Mouse (Mus musculus) liver, postnatal 0 days (tissue): ENCODE measurements around the gene Pigz. TPM values are rescaled to one million over a fixed set of nuclear protein-coding genes. Genes with fewer than 3 reads are reported as not detected.
A peak's percentile ranks its signal among the peaks of the same experiment; 100 is the strongest.

Experiments used
- ATAC-seq: fragments of 200-750 bp; cut with Nextera tagmentation; 2 replicates; pipeline ENCODE4 v1.8.0; 2017; ENCODE audit warnings: mild to moderate bottlenecking, moderate library complexity
- DNase-seq: peaks from one replicate; pipeline ENCODE4 v3.0.0-alpha.2; 2016
- H3K27ac ChIP-seq: fragments of 300-500 bp; sonication (generic); 2 replicates; pipeline ENCODE4 v1.5.1; 2014; ENCODE audit warnings: antibody characterized with exemption, moderate library complexity, mild to moderate bottlenecking, low read depth
- H3K27me3 ChIP-seq: fragments of 300-500 bp; sonication (generic); 2 replicates; pipeline ENCODE4 v1.6.1; 2014; ENCODE audit warnings: low read length, control low read depth, mixed read lengths; ENCODE audit not compliant: insufficient read depth
- H3K36me3 ChIP-seq: fragments of 300-500 bp; sonication (generic); replicated peaks from 2 replicates; pipeline ENCODE4 v1.6.1; 2014; ENCODE audit warnings: mild to moderate bottlenecking, control low read depth, low read length, moderate library complexity, mixed read lengths; ENCODE audit not compliant: insufficient read depth
- H3K4me1 ChIP-seq: fragments of 300-500 bp; sonication (generic); 2 replicates; pipeline ENCODE4 v1.6.1; 2014; ENCODE audit warnings: antibody characterized with exemption, mild to moderate bottlenecking, control low read depth; ENCODE audit not compliant: insufficient read depth
- H3K4me2 ChIP-seq: fragments of 300-500 bp; sonication (generic); 2 replicates; pipeline ENCODE4 v1.6.1; 2014; ENCODE audit warnings: low read depth, mild to moderate bottlenecking, low read length, moderate library complexity, mixed read lengths
- H3K4me3 ChIP-seq: fragments of 300-500 bp; sonication (generic); 2 replicates; pipeline ENCODE4 v1.5.1; 2014; ENCODE audit warnings: low read depth, low read length
- H3K9ac ChIP-seq: fragments of 300-500 bp; sonication (generic); replicated peaks from 2 replicates; pipeline ENCODE4 v1.6.1; 2014; ENCODE audit warnings: mild to moderate bottlenecking, moderate library complexity
- H3K9me3 ChIP-seq: fragments of 300-500 bp; sonication (generic); 2 replicates; pipeline ENCODE4 v1.6.1; 2016; ENCODE audit warnings: mild to moderate bottlenecking, control low read depth, low read length, mixed read lengths
- CTCF ChIP-seq: sonication (generic); IDR thresholded peaks from 2 replicates; pipeline ENCODE4 v1.5.1; 2016; ENCODE audit warnings: antibody characterized with exemption, low read depth
- EP300 ChIP-seq: IDR thresholded peaks from 2 replicates; pipeline ENCODE4 v1.6.1; 2016; ENCODE audit warnings: antibody characterized with exemption, low read depth, mild to moderate bottlenecking
- WGBS: fragments of 180-500 bp; shearing (Covaris S2); extraction: QIAGEN DNeasy Blood & Tissue Kit; methylation state at CpG from one replicate; pipeline ENCODE4 v1.1.7; 2014; ENCODE audit not compliant: insufficient replicate concordance; 5-methylcytosine and 5-hydroxymethylcytosine counted together
- microRNA-seq: library from miRNA; unstranded; fragments of <30 nt; microRNA quantifications from one replicate; pipeline ENCODE4, GENCODE M21; 2016
- polyA plus RNA-seq: library from polyadenylated mRNA; unstranded; fragments of >200 nt; fragmentation: Nextera tagmentation; extraction: Ambion mirVana; gene quantifications from 2 replicates; pipeline ENCODE4 v1.2.1, GENCODE M21; 2015

Gene Pigz
- polyA plus RNA-seq, 1 experiment from 2014 or later: 0.18 TPM

GRCm38 (mm10) chr16:31975258-31975657 is 41.6 kb downstream of the Pigz start:
- ATAC-seq (no peak), DNase-seq (no peak)
- Histone ChIP-seq H3K4me1 (no peaks in the 10 kb centered on the region), H3K27me3 (no peaks in the 10 kb centered on the region), H3K4me3 (no peak overlapping the region), H3K4me2 (no peak overlapping the region), H3K9ac (no peak overlapping the region), H3K36me3 (peaks cover 29% of the 10 kb centered on the region), H3K9me3 (no peaks in the 10 kb centered on the region), H3K27ac (no peak overlapping the region)
- TF ChIP-seq CTCF (no peak), EP300 (no peak)
- WGBS: 86% methylated on average over 4 of the region's 4 CpGs

DNA sequence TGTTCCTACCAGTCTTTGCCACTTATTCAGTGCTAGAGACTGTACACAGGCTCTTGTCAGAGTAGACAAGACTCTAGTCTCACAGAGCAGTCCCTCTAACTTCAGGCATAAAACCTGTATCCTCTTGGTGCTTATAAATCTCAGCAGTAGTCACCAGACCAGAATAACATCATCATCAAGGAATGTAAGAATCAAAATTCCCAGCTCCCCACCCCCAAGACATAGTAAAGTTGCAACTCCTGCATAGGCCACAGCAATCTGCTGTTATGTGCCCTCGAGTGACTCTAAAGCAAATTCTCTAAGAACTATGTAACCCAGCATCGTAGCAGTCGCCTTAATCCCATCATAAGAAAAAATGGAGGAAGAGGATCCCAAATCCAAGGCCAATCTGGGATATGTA is 45.9 kb downstream of the Pigz start:
- H3K4me1 ChIP-seq: no peaks in the 10 kb centered on the region
- DNase-seq (no peak), ATAC-seq (no peak)
- H3K36me3 ChIP-seq: peaks cover 30% of the 10 kb centered on the region
- no peak for TF ChIP-seq EP300
- no peak for TF ChIP-seq CTCF
- no peaks in the 10 kb centered on the region for H3K9me3 ChIP-seq
- H3K27me3 ChIP-seq: no peaks in the 10 kb centered on the region
- 87% methylated on average over 3 of the region's 3 CpGs for WGBS
- no peak overlapping the region for H3K9ac ChIP-seq
- no peak overlapping the region for H3K4me3 ChIP-seq
- no peak overlapping the region for H3K27ac ChIP-seq
- H3K4me2 ChIP-seq: no peak overlapping the region

GRCm38 (mm10) chr16:31980946-31981345 is 47.3 kb downstream of the Pigz start:
- Histone ChIP-seq H3K27me3 (no peaks in the 10 kb centered on the region), H3K4me3 (no peak overlapping the region), H3K9me3 (no peaks in the 10 kb centered on the region), H3K27ac (no peak overlapping the region), H3K4me1 (no peaks in the 10 kb centered on the region), H3K9ac (no peak overlapping the region), H3K36me3 (peaks cover 24% of the 10 kb centered on the region), H3K4me2 (no peak overlapping the region)
- peak; percentile 19; the same call in 1 of the 2 replicates for TF ChIP-seq CTCF
- TF ChIP-seq EP300: no peak
- WGBS: 84% methylated on average over 5 of the region's 5 CpGs
- no peak for DNase-seq
- no peak for ATAC-seq

DNA sequence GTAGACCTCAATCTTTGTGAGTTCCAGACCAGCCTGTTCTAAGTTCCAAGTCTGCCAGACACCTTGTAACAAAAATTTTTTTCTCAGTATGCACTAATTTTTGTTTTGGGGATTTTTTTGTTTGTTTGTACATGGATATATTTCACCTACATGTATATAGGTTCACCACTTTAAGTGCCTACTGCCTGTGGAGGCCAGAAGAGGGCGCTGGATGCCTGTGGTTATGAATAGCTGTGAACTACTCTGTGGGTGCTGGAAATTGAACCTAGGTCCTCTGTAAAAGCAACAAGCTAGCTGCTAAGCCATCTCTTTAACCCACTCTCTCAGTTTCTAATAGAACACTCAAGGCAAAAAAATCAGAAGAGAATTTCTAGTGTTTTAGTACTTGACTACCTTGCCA is 58.4 kb downstream of the Pigz start:
- DNase-seq (no peak), ATAC-seq (no peak)
- Histone ChIP-seq H3K9me3 (no peaks in the 10 kb centered on the region), H3K4me2 (no peak overlapping the region), H3K4me3 (no peak overlapping the region), H3K9ac (no peak overlapping the region), H3K36me3 (peaks cover 24% of the 10 kb centered on the region), H3K27me3 (no peaks in the 10 kb centered on the region), H3K4me1 (0 out of 2 replicates have a peak, but pooled peaks cover 6% of the 10 kb centered on the region), H3K27ac (no peak overlapping the region)
- 72% methylated on average over 1 of the region's 1 CpGs for WGBS
- TF ChIP-seq CTCF: peak; percentile 41
- TF ChIP-seq EP300: no peak

DNA sequence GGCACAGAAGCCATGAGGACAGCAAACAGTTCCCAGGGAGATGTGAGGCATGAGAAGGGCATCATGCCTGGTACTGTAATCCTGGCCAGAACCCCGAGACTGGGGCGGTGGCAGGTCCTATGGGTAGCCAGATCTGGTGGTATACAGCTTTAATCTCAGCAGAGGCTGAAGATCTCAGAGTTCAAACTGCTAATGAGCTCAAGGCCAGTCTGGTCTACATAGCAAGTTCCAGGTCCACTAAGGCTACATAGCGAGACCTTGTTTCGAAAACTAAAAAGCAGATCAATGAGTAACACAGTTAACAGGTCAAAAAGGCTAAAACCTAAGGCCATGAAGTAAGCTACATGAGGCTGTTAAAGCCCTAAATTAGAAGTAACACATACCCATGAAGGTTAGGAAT is 59.5 kb downstream of the Pigz start:
- DNase-seq: no peak
- WGBS: 84% methylated on average over 4 of the region's 4 CpGs
- H3K27ac ChIP-seq: peak overlapping the region; percentile 82

DNA sequence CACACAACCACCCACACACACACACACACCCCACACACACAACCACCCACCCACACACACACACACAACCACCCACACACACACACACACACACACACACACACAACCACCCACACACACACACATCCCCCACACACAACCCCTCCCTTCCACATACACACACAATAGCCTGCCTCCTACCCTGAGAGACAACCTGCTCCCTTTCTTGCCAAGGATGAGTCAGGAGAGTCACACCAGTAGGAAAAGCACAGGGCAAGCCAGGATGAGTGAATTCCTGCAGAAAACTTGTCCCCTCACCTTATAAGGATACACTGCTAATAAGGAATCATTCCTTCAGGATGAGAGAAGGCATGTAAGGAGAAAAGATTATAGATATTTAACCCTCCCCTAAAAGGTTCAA is 60.3 kb downstream of the Pigz start:
- Histone ChIP-seq H3K4me3 (no peak overlapping the region), H3K27ac (no peak overlapping the region), H3K27me3 (no peaks in the 10 kb centered on the region), H3K9ac (no peak overlapping the region), H3K36me3 (peaks cover 16% of the 10 kb centered on the region), H3K9me3 (no peaks in the 10 kb centered on the region), H3K4me1 (0 out of 2 replicates have a peak, but pooled peaks cover 6% of the 10 kb centered on the region), H3K4me2 (no peak overlapping the region)
- no peak for ATAC-seq
- no peak for DNase-seq
- TF ChIP-seq CTCF: no peak
- TF ChIP-seq EP300: no peak

More for the DNA sequence above, 59.5 kb downstream of the Pigz start:
- Histone ChIP-seq H3K4me1 (0 out of 2 replicates have a peak, but pooled peaks cover 6% of the 10 kb centered on the region), H3K27me3 (no peaks in the 10 kb centered on the region), H3K36me3 (peaks cover 22% of the 10 kb centered on the region), H3K9ac (no peak overlapping the region), H3K4me3 (no peak overlapping the region), H3K4me2 (no peak overlapping the region), H3K9me3 (no peaks in the 10 kb centered on the region)
- peak; percentile 67 for ATAC-seq
- TF ChIP-seq CTCF: no peak
- TF ChIP-seq EP300: no peak

Small RNA genes lying within 50 kb of the gene (microRNA-seq; reads per million reads assigned to microRNA genes)
- not detected for gene Gm26269

Other genes with a start within 250 kb of the Pigz start
- gene Meltf, start 55.0 kb upstream of the Pigz start, polyA plus RNA-seq: 0.12 and 0.14 TPM in 2 replicates
- gene 0610012G03Rik, start 14.6 kb downstream of the Pigz start, polyA plus RNA-seq: 58.1 and 58.4 TPM in 2 replicates
- 20.4 and 21.4 TPM in 2 replicates for gene Ncbp2, start 14.7 kb downstream of the Pigz start, polyA plus RNA-seq
- 3.7 and 3.8 TPM in 2 replicates for gene Senp5, start 69.4 kb downstream of the Pigz start, polyA plus RNA-seq
- gene Pak2, start 145.5 kb downstream of the Pigz start, polyA plus RNA-seq: 9.1 and 10.3 TPM in 2 replicates
- 65.3 and 66.6 TPM in 2 replicates for gene Pigx, start 165.9 kb downstream of the Pigz start, polyA plus RNA-seq
- 5.3 and 5.4 TPM in 2 replicates for gene Cep19, start 165.9 kb downstream of the Pigz start, polyA plus RNA-seq
- 18.5 and 20.5 TPM in 2 replicates for gene Nrros, start 231.7 kb downstream of the Pigz start, polyA plus RNA-seq
- 0.94 and 1.2 TPM in 2 replicates for gene Bex6, start 246.0 kb downstream of the Pigz start, polyA plus RNA-seq